Mouse (Mus musculus) CH12.LX (cell line): ENCODE results near the gene Igfbp2.

ENCODE experiments used
- CHD2 ChIP-seq: IDR thresholded peaks from 2 replicates; pipeline ENCODE4 v1.6.1; 2011; ENCODE audit warnings: low read length, improper control_type of control experiment
- EP300 ChIP-seq: IDR thresholded peaks from 2 replicates; pipeline ENCODE4 v1.6.1; 2011; ENCODE audit warnings: low read length, improper control_type of control experiment
- MXI1 ChIP-seq: IDR thresholded peaks from 2 replicates; pipeline ENCODE4 v1.6.1; 2011; ENCODE audit warnings: mild to moderate bottlenecking, low read depth, low read length, improper control_type of control experiment
- POLR2A ChIP-seq: IDR thresholded peaks from 2 replicates; pipeline ENCODE4 v1.6.1; 2011; ENCODE audit warnings: low read depth, mild to moderate bottlenecking, improper control_type of control experiment, low read length

- TF ChIP-seq MXI1: no peak
- no peak for TF ChIP-seq POLR2A
- TF ChIP-seq CHD2: no peak
- TF ChIP-seq EP300: no peak
These were observed 32.0 kb upstream of the Igfbp2 start for GRCm38 (mm10) chr1:72792262-72792661.
